Mouse (Mus musculus): ENCODE results near the gene Ppp3ca.
"Not testable (repeated sequence)": the region's sequence is repeated elsewhere in the genome, so short reads cannot be mapped to it uniquely, and the experiment has no call there.

Ppp3ca gene

GRCm38 (mm10) chr3:136688101-136688586, 18.2 kb downstream of the Ppp3ca start:
- no peak for DNase-seq (ENCODE audit: low read depth, low spot score)

GRCm38 (mm10) chr3:136689793-136690543, 20.0 kb downstream of the Ppp3ca start:
- DNase-seq (ENCODE audit: low read depth, low spot score), result no peak

GRCm38 (mm10) chr3:136691984-136692383, 22.1 kb downstream of the Ppp3ca start:
- DNase-seq (ENCODE audit: low read depth, low spot score), result no peak

GRCm38 (mm10) chr3:136693547-136693946, 23.6 kb downstream of the Ppp3ca start:
- no peak for DNase-seq (ENCODE audit: low read depth, low spot score)

- DNase-seq (ENCODE audit: low read depth, low spot score), result no peak
These were observed 27.8 kb downstream of the Ppp3ca start for GRCm38 (mm10) chr3:136697626-136698191.

GRCm38 (mm10) chr3:136699711-136700110, 29.8 kb downstream of the Ppp3ca start:
- not testable (repeated sequence) for DNase-seq (ENCODE audit: low read depth, low spot score)

GRCm38 (mm10) chr3:136700447-136701009, 30.6 kb downstream of the Ppp3ca start:
- no peak for DNase-seq (ENCODE audit: low read depth, low spot score)

- no peak for DNase-seq (ENCODE audit: low read depth, low spot score)
These were observed 32.9 kb downstream of the Ppp3ca start for GRCm38 (mm10) chr3:136702861-136703260.

GRCm38 (mm10) chr3:136704515-136705247, 34.8 kb downstream of the Ppp3ca start:
- DNase-seq (ENCODE audit: low read depth, low spot score), result no peak

GRCm38 (mm10) chr3:136706048-136706447, 36.1 kb downstream of the Ppp3ca start:
- DNase-seq (ENCODE audit: low read depth, low spot score), result no peak

GRCm38 (mm10) chr3:136706771-136707170, 36.8 kb downstream of the Ppp3ca start:
- DNase-seq (ENCODE audit: low read depth, low spot score), result no peak

GRCm38 (mm10) chr3:136707222-136708019, 37.5 kb downstream of the Ppp3ca start:
- no peak for DNase-seq (ENCODE audit: low read depth, low spot score)

GRCm38 (mm10) chr3:136708230-136708629, 38.3 kb downstream of the Ppp3ca start:
- no peak for DNase-seq (ENCODE audit: low read depth, low spot score)

GRCm38 (mm10) chr3:136710310-136710906, 40.5 kb downstream of the Ppp3ca start:
- no peak for DNase-seq (ENCODE audit: low read depth, low spot score)

- no peak for DNase-seq (ENCODE audit: low read depth, low spot score)
These were observed 44.5 kb downstream of the Ppp3ca start for GRCm38 (mm10) chr3:136714307-136715039.

GRCm38 (mm10) chr3:136716247-136716646, 46.3 kb downstream of the Ppp3ca start:
- DNase-seq (ENCODE audit: low read depth, low spot score), result no peak

- DNase-seq (ENCODE audit: low read depth, low spot score), result no peak
These were observed 48.5 kb downstream of the Ppp3ca start for GRCm38 (mm10) chr3:136718412-136718811.

GRCm38 (mm10) chr3:136721241-136721640, 51.3 kb downstream of the Ppp3ca start:
- DNase-seq (ENCODE audit: low read depth, low spot score), result no peak

- DNase-seq (ENCODE audit: low read depth, low spot score), result no peak
These were observed 52.0 kb downstream of the Ppp3ca start for GRCm38 (mm10) chr3:136721804-136722427.

- no peak for DNase-seq (ENCODE audit: low read depth, low spot score)
These were observed 52.6 kb downstream of the Ppp3ca start for GRCm38 (mm10) chr3:136722493-136722892.
